Mouse (Mus musculus) left cerebral cortex, postnatal 25 days (tissue): ENCODE measurements around the gene Dnah17. TPM values are rescaled to one million over a fixed set of nuclear protein-coding genes. Genes with fewer than 3 reads are reported as not detected.

ENCODE experiments used
- DNase-seq, 2 experiments: peaks; one replicate each; pipeline ENCODE4 v3.0.0; 2022; ENCODE audit warnings: low spot score in 2 of 2, mixed read lengths in 1 of 2
- intact Hi-C: fragments of 180-260 bp; cut with DNase I; formaldehyde crosslinking; loops from one replicate; pipeline ENCODE4 v1.15.1; 2025
- total RNA-seq, 2 experiments: library from RNA; stranded (reverse); gene quantifications; 2 replicates each; pipeline ENCODE4 v1.2.3; 2021

Gene Dnah17
- total RNA-seq, result under 1 TPM; 0.05 to 0.14 TPM

GRCm38 (mm10) chr11:118130534-118130933 lies at the start of gene Dnah17:
Dnah17 (minus strand) TSS chr11:118130634.
- intact Hi-C loops, result no loop called here
- DNase-seq, result no peak

GRCm38 (mm10) chr11:118180199-118180598 lies 49.8 kb upstream of the Dnah17 start:
- intact Hi-C loops, result loop anchor here (2.0 kb wide), 1 partner anchor 33 kb away; no protein-coding TSS in a partner anchor
- no peak for DNase-seq

GRCm38 (mm10) chr11:118178236-118178635 lies 47.8 kb upstream of the Dnah17 start:
- DNase-seq, result no peak
- intact Hi-C loops, result no loop called here

GRCm38 (mm10) chr11:118174752-118175151 lies 44.3 kb upstream of the Dnah17 start:
- DNase-seq, result no peak
- intact Hi-C loops, result no loop called here

GRCm38 (mm10) chr11:118172768-118173167 lies 42.3 kb upstream of the Dnah17 start:
- no peak for DNase-seq
- intact Hi-C loops, result no loop called here

GRCm38 (mm10) chr11:118170333-118170732 lies 39.9 kb upstream of the Dnah17 start:
- DNase-seq, result no peak
- intact Hi-C loops, result no loop called here

GRCm38 (mm10) chr11:118168714-118169113 lies 38.3 kb upstream of the Dnah17 start:
- intact Hi-C loops, result no loop called here
- DNase-seq, result no peak

- DNase-seq, result no peak
- intact Hi-C loops, result no loop called here
Observed at GRCm38 (mm10) chr11:118166626-118167025, 36.2 kb upstream of the Dnah17 start.

GRCm38 (mm10) chr11:118165681-118166080 lies 35.2 kb upstream of the Dnah17 start:
- DNase-seq, result no peak
- intact Hi-C loops, result no loop called here

GRCm38 (mm10) chr11:118164566-118164965 lies 34.1 kb upstream of the Dnah17 start:
- no peak for DNase-seq
- intact Hi-C loops, result no loop called here

- DNase-seq, result no peak
- intact Hi-C loops, result no loop called here
Observed at GRCm38 (mm10) chr11:118162245-118162644, 31.8 kb upstream of the Dnah17 start.

GRCm38 (mm10) chr11:118161240-118161639 lies 30.8 kb upstream of the Dnah17 start:
- intact Hi-C loops, result no loop called here
- no peak for DNase-seq

GRCm38 (mm10) chr11:118160763-118161162 lies 30.3 kb upstream of the Dnah17 start:
- intact Hi-C loops, result no loop called here
- DNase-seq, result no peak

GRCm38 (mm10) chr11:118158753-118159152 lies 28.3 kb upstream of the Dnah17 start:
- DNase-seq, result peak in 1 of 2 experiments; percentile 47
- intact Hi-C loops, result no loop called here

- intact Hi-C loops, result no loop called here
- DNase-seq, result no peak
Observed at GRCm38 (mm10) chr11:118156480-118157060, 26.1 kb upstream of the Dnah17 start.

GRCm38 (mm10) chr11:118152964-118153363 lies 22.5 kb upstream of the Dnah17 start:
- no peak for DNase-seq
- intact Hi-C loops, result no loop called here

- DNase-seq, result peak in 1 of 2 experiments; percentile 30
- intact Hi-C loops, result no loop called here
Observed at GRCm38 (mm10) chr11:118151423-118152180, 21.2 kb upstream of the Dnah17 start.

- DNase-seq, result peak; percentile 78 to 86
- intact Hi-C loops, result no loop called here
Observed at GRCm38 (mm10) chr11:118150115-118150701, 19.8 kb upstream of the Dnah17 start.

GRCm38 (mm10) chr11:118147877-118148637 lies 17.6 kb upstream of the Dnah17 start:
- intact Hi-C loops, result no loop called here
- no peak for DNase-seq

GRCm38 (mm10) chr11:118146446-118146845 lies 16.0 kb upstream of the Dnah17 start:
- intact Hi-C loops, result no loop called here
- no peak for DNase-seq
